Mouse (Mus musculus): Measurements from ENCODE around the gene Esrrg.

Esrrg gene

GRCm38 (mm10) chr1:187710434-187710948, 101.9 kb downstream of the Esrrg start:
- no peak for DNase-seq

- no peak for DNase-seq
Observed at GRCm38 (mm10) chr1:187721035-187721434, 112.4 kb downstream of the Esrrg start.

- no peak for DNase-seq
Observed at GRCm38 (mm10) chr1:187722016-187722415, 113.4 kb downstream of the Esrrg start.

- no peak for DNase-seq
Observed at GRCm38 (mm10) chr1:187724651-187725050, 116.1 kb downstream of the Esrrg start.

GRCm38 (mm10) chr1:187725351-187725750, 116.8 kb downstream of the Esrrg start:
- no peak for DNase-seq

GRCm38 (mm10) chr1:187731171-187731570, 122.6 kb downstream of the Esrrg start:
- no peak for DNase-seq

GRCm38 (mm10) chr1:187736507-187736906, 127.9 kb downstream of the Esrrg start:
- DNase-seq: no peak

GRCm38 (mm10) chr1:187737296-187737695, 128.7 kb downstream of the Esrrg start:
- no peak for DNase-seq

- no peak for DNase-seq
Observed at GRCm38 (mm10) chr1:187740531-187740930, 131.9 kb downstream of the Esrrg start.

GRCm38 (mm10) chr1:187741306-187741705, 132.7 kb downstream of the Esrrg start:
- DNase-seq: no peak

GRCm38 (mm10) chr1:187742071-187742470, 133.5 kb downstream of the Esrrg start:
- no peak for DNase-seq

GRCm38 (mm10) chr1:187749294-187749693, 140.7 kb downstream of the Esrrg start:
- no peak for DNase-seq

GRCm38 (mm10) chr1:187749931-187750330, 141.3 kb downstream of the Esrrg start:
- no peak for DNase-seq

- DNase-seq: no peak
Observed at GRCm38 (mm10) chr1:187755528-187755927, 146.9 kb downstream of the Esrrg start.

- DNase-seq: no peak
Observed at GRCm38 (mm10) chr1:187757981-187758380, 149.4 kb downstream of the Esrrg start.

- DNase-seq: no peak
Observed at GRCm38 (mm10) chr1:187758546-187758945, 150.0 kb downstream of the Esrrg start.

GRCm38 (mm10) chr1:187759536-187759935, 150.9 kb downstream of the Esrrg start:
- no peak for DNase-seq

- no peak for DNase-seq
Observed at GRCm38 (mm10) chr1:187762641-187763450, 154.3 kb downstream of the Esrrg start.

- no peak for DNase-seq
Observed at GRCm38 (mm10) chr1:187763451-187763755, 154.8 kb downstream of the Esrrg start.

GRCm38 (mm10) chr1:187763821-187764220, 155.2 kb downstream of the Esrrg start:
- no peak for DNase-seq

GRCm38 (mm10) chr1:187765577-187765976, 157.0 kb downstream of the Esrrg start:
- DNase-seq: no peak

GRCm38 (mm10) chr1:187767355-187767754, 158.8 kb downstream of the Esrrg start:
- no peak for DNase-seq

- DNase-seq: no peak
Observed at GRCm38 (mm10) chr1:187770234-187770633, 161.6 kb downstream of the Esrrg start.

GRCm38 (mm10) chr1:187771067-187771466, 162.5 kb downstream of the Esrrg start:
- DNase-seq: no peak
